Mouse (Mus musculus): ENCODE measurements around the gene Cd83. TPM values are rescaled to one million over a fixed set of nuclear protein-coding genes. Genes with fewer than 3 reads are reported as not detected.

Gene Cd83
- polyA plus RNA-seq, 1 experiment from 2014 or later = 5.7 TPM

DNA sequence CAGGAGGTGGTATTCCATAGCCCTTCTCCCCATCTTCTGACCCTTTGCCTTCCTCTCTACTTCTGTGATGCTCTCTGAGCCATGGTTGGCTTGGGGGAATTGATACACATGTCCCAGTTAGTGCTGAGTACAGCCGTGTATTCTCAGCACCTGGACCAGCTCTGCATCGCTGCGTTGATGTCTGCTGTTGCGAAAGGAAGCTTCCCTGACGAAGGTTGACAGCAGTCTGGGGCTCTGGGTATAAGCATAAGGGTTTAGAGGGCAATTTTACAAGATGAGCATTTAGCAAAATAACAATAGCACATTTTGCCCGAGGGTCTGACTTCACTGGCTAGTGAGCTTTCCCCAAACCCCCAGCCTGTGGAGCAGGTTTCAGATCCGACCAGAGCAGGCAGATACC, 29.0 kb upstream of the Cd83 start:
- no peak for ATAC-seq (ENCODE audit: insufficient number of reproducible peaks, low FRiP score, low TSS enrichment, low read depth)
- WGBS = 58% methylated on average over 7 of the region's 7 CpGs
- H3K36me3 ChIP-seq = no peaks in the 10 kb centered on the region

DNA sequence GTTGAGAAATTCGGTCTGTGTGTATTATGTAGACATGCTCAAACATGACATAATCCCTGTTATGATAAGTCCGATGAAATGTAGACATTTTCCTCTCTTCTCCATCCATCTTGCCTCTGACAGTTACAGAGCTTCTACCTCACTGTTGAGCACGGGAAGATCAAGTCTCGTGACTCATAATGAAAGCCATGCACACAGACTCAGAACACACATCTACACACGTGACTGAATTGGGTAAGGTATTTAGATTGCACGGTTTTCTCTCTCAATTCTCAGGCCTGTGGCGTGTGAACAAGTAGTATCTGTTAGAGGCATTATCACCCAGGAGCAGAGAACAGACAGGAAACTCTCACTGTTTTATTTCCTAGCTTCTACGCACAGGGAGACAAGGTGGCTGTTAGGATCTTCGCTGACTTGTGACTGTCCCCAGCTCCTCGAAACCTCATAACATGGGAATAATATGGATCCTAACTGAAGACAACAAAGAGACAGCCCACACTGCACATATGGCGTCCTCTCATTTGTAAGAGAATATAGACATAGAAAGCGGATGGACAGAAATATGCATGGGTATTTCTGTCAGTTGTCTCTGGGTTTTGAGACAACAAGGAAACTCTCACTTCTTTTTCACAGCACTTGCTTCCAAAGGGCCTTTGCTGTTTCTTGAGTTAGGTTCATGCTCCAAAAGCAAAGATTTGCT, 23.3 kb upstream of the Cd83 start:
- Histone ChIP-seq H3K36me3 (no peaks in the 10 kb centered on the region), H3K9ac (no peak overlapping the region), H3K4me1 (no peaks in the 10 kb centered on the region), H3K9me3 (replicated peaks) (no peaks in the 10 kb centered on the region), H3K27ac (replicated peaks) (no peak overlapping the region), H3K27me3 (peaks cover 5% of the 10 kb centered on the region; the same call in 1 of the 2 replicates), H3K4me3 (replicated peaks) (no peak overlapping the region), H3K4me2 (replicated peaks) (no peak overlapping the region)
- no peak for ATAC-seq (ENCODE audit: insufficient number of reproducible peaks, low FRiP score, low TSS enrichment, low read depth)
- WGBS = 71% methylated on average over 12 of the region's 12 CpGs

More for the DNA sequence above, 29.0 kb upstream of the Cd83 start:
- no peaks in the 10 kb centered on the region for H3K4me1 ChIP-seq
- no peak overlapping the region for H3K4me2 ChIP-seq (replicated peaks)
- H3K9ac ChIP-seq = no peak overlapping the region
- H3K9me3 ChIP-seq (replicated peaks) = no peaks in the 10 kb centered on the region
- H3K4me3 ChIP-seq (replicated peaks) = no peak overlapping the region
- peaks cover 5% of the 10 kb centered on the region; the same call in 1 of the 2 replicates for H3K27me3 ChIP-seq
- H3K27ac ChIP-seq (replicated peaks) = no peak overlapping the region

DNA sequence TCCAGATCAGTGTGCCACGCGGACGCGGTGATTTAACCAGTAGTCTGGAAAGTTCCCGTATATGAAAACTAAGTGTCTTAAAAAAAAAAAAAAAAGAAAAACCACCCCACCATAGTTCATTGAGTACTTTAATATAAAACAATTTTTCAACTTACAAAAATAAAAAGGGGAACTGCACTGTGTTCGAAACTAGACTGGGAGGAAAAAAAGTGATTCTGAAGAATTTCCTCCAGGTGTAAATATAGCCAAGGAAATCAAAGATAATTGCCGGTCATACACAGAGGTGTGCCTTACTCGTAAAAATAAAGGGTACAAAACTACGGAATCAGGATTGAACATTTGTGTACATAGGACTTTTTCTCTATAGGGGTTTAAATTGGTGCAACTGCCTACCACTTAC, 21.7 kb upstream of the Cd83 start:
- no peak overlapping the region for H3K4me3 ChIP-seq (replicated peaks)
- H3K36me3 ChIP-seq = no peaks in the 10 kb centered on the region
- no peaks in the 10 kb centered on the region for H3K4me1 ChIP-seq
- H3K9ac ChIP-seq = no peak overlapping the region
- WGBS = 93% methylated on average over 9 of the region's 9 CpGs
- no peaks in the 10 kb centered on the region for H3K27me3 ChIP-seq
- H3K4me2 ChIP-seq (replicated peaks) = no peak overlapping the region
- no peak overlapping the region for H3K27ac ChIP-seq (replicated peaks)
- ATAC-seq (ENCODE audit: insufficient number of reproducible peaks, low FRiP score, low TSS enrichment, low read depth) = no peak
- H3K9me3 ChIP-seq (replicated peaks) = no peaks in the 10 kb centered on the region

DNA sequence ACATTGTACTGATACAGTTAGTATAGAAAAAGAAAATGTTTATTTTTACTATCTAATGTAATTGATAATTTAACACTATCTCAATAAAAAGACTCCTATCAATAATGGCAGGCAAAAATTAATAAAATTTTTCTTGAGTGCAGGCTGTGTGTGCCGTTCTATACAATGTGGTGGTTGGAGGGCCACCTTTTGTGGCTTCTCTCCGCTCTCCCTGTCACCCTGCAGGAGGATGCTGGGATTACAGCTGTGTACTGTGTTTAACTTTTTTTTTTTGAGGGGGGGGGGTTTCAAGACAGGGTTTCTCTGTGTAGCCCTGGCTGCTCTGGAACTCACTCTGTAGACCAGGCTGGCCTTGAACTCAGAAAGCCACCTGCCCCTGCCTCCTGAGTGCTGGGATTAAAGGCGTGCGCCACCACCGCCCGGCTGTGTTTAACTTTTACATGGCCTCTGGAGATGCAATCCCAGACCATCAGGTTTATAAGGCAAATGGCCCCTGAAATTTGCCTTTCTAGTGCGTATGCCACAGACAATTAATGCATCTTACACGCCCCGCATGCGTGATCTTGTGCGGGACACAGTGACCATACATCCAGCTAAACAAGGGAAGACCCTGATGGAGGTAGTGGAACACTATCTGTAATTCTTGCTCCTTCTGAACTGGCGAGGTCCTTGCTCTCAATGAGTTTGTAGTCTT, 21.1 kb upstream of the Cd83 start:
- H3K9ac ChIP-seq = no peak overlapping the region
- no peaks in the 10 kb centered on the region for H3K36me3 ChIP-seq
- H3K4me1 ChIP-seq = no peaks in the 10 kb centered on the region
- H3K27ac ChIP-seq (replicated peaks) = no peak overlapping the region
- H3K4me2 ChIP-seq (replicated peaks) = no peak overlapping the region
- WGBS = 89% methylated on average over 12 of the region's 12 CpGs
- no peaks in the 10 kb centered on the region for H3K9me3 ChIP-seq (replicated peaks)
- H3K4me3 ChIP-seq (replicated peaks) = no peak overlapping the region
- H3K27me3 ChIP-seq = no peaks in the 10 kb centered on the region
- no peak for ATAC-seq (ENCODE audit: insufficient number of reproducible peaks, low FRiP score, low TSS enrichment, low read depth)

DNA sequence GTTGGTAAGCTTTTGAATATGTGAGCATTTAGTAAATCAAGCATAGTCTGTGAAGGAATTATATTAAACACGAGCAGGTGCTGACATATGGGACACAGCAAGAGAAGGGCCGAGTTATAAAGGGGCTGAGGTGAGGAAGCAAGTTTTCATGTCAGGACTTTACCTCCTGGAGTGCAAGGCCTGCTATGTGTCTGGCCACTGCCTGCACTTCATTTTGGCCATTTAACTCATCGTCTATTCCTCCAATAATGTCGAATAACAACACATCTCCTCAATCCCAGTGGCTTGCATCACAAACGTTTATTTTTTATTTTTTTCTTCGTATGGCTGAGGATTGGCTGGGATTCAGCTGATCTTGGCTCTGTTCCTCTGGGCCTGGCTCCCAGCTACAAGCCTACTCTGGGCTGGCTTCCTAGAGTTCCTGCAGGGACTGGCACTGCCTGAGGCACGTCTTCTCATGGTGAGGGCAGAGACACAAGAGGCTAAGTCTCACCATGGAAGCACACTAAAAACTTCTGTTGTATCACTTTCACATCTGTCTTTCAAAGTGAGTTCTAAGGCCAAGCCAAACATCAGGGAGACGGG, 20.5 kb upstream of the Cd83 start:
- 42% methylated on average over 8 of the region's 8 CpGs for WGBS
- Histone ChIP-seq H3K4me1 (no peaks in the 10 kb centered on the region), H3K9me3 (replicated peaks) (no peaks in the 10 kb centered on the region), H3K9ac (no peak overlapping the region), H3K27me3 (no peaks in the 10 kb centered on the region), H3K4me3 (replicated peaks) (no peak overlapping the region), H3K4me2 (replicated peaks) (no peak overlapping the region), H3K36me3 (no peaks in the 10 kb centered on the region), H3K27ac (replicated peaks) (no peak overlapping the region)
- peak; percentile 60; the same call in 1 of the 2 replicates for ATAC-seq (ENCODE audit: insufficient number of reproducible peaks, low FRiP score, low TSS enrichment, low read depth)

DNA sequence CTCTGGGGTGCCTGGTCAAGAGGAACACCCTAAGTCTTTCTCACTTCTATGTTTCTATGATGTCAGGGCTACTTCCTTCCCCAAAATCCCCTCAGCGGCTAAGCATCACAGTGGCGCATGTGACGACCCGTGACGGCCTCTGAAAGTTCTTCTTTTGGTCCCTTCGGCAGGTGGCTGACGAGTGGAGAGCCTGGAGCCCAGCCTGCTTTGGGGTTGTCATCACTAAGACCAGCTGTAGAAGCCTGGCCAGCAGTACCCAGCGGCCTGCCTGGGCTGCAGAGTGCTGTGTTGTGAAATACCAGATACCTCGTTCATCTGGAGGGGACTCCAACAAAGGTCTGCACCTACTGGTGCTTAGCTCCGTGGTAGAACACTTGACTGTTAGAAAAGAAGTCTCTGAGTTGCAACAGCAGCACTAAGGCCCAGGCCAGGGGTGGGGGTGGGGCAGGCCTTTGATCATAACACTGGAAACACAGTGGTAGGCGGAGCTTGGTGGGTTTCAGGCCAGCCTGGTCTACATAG, 19.2 kb upstream of the Cd83 start:
- Histone ChIP-seq H3K9me3 (replicated peaks) (no peaks in the 10 kb centered on the region), H3K36me3 (no peaks in the 10 kb centered on the region), H3K27ac (replicated peaks) (no peak overlapping the region), H3K4me1 (no peaks in the 10 kb centered on the region), H3K27me3 (no peaks in the 10 kb centered on the region), H3K4me2 (replicated peaks) (no peak overlapping the region), H3K4me3 (replicated peaks) (no peak overlapping the region), H3K9ac (no peak overlapping the region)
- no peak for ATAC-seq (ENCODE audit: insufficient number of reproducible peaks, low FRiP score, low TSS enrichment, low read depth)
- 86% methylated on average over 11 of the region's 11 CpGs for WGBS

DNA sequence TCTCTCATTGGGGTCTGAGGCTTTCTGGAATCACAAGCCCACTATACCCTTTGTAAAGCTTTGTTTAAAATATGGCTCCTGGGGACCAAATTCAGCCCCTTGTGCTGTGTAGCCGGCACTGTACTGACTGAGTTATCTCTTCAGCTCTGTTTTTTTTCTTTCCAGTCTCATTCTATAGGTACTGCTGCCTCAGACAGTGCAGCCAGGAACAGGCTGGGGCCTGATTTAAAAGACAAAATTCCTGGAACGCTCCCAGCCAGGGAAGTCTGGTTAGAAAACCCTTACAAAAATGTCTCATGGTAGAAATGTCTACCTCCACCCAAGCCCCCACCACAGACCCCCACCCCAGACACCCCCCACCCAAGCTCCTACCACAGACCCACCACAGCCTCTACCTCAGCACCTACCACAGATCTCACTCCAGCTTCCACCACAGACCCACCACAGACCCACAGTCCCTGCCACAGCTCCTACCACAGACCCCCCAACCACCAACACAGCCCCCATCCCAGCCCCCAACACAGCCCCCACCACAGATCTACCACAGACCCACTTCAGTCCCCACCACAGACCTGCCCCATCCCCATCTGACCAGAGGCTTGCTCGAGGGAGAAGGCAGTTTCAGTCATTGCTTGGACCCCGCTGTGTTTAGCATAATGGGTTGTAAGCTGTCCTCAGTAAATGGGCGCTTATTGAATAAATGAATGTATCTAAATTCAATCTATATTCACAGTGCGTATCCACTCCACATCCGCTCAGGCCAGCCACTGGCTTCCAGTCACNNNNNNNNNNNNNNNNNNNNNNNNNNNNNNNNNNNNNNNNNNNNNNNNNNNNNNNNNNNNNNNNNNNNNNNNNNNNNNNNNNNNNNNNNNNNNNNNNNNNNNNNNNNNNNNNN, 17.5 kb upstream of the Cd83 start:
- peak; percentile 53 for ATAC-seq (ENCODE audit: insufficient number of reproducible peaks, low FRiP score, low TSS enrichment, low read depth)
- Histone ChIP-seq H3K36me3 (no peaks in the 10 kb centered on the region), H3K9ac (no peak overlapping the region), H3K27me3 (no peaks in the 10 kb centered on the region), H3K4me2 (replicated peaks) (no peak overlapping the region), H3K9me3 (replicated peaks) (no peaks in the 10 kb centered on the region), H3K4me3 (replicated peaks) (no peak overlapping the region), H3K27ac (replicated peaks) (no peak overlapping the region), H3K4me1 (no peaks in the 10 kb centered on the region)
- WGBS = 65% methylated on average over 7 of the region's 7 CpGs

DNA sequence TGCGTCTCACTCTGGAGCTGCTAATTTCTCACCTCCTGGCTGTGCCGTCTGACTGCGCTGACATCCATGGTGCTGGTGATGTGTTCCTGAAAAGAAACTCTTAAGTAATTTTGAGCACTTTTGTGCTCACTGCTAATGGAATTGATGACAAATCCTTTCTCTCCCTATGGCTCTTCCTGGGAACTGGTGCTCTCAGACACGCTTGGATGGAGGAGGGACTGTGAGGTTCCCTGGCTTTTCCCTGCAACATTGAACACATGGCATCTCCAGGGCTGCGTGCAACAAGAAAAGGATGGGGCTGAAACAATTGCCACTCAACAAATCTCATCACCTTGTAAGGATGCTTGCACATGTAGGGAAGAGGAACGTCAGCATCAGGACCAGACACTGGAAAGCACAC, 11.6 kb upstream of the Cd83 start:
- no peak overlapping the region for H3K4me3 ChIP-seq (replicated peaks)

DNA sequence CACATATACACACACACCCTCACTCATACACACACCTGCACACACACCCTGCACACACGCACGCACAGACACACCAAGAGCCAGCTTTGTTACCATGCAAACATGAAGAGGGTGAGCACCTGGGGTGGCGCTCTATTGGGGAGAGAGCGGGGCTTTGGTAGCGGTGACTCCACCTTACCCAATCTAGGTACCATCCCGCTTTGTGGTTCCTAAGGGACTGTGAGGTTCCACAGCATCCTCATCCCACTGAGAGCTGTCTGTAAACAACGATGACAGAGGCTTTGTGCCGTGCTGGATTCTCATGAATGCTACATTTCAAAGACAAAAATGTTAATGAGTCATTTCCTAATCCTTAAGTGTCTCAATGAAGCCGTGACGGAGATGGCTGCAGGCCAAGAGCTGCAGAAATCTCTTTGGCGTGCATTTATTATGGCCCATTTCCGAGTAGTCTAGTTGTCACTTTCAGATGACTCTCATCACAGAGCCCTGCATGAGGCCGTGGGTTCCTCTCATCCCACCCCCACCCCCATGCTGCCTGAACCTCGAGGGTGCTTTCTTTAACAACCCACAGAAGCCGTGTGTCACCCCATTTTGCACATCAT, 10.5 kb upstream of the Cd83 start:
- H3K4me2 ChIP-seq (replicated peaks) = no peak overlapping the region
- peak; percentile 47; the same call in 1 of the 2 replicates for ATAC-seq (ENCODE audit: insufficient number of reproducible peaks, low FRiP score, low TSS enrichment, low read depth)
- H3K36me3 ChIP-seq = no peaks in the 10 kb centered on the region
- no peak overlapping the region for H3K4me3 ChIP-seq (replicated peaks)
- no peak overlapping the region for H3K27ac ChIP-seq (replicated peaks)
- WGBS = 37% methylated on average over 15 of the region's 15 CpGs
- no peak overlapping the region for H3K9ac ChIP-seq
- peaks cover 11% of the 10 kb centered on the region; the same call in 1 of the 2 replicates for H3K4me1 ChIP-seq
- H3K27me3 ChIP-seq = peaks cover 8% of the 10 kb centered on the region
- H3K9me3 ChIP-seq (replicated peaks) = no peaks in the 10 kb centered on the region

More for the DNA sequence above, 11.6 kb upstream of the Cd83 start:
- H3K9ac ChIP-seq = no peak overlapping the region
- no peak overlapping the region for H3K27ac ChIP-seq (replicated peaks)
- no peaks in the 10 kb centered on the region for H3K36me3 ChIP-seq
- ATAC-seq (ENCODE audit: insufficient number of reproducible peaks, low FRiP score, low TSS enrichment, low read depth) = no peak
- WGBS = 92% methylated on average over 6 of the region's 6 CpGs
- H3K4me1 ChIP-seq = peaks cover 8% of the 10 kb centered on the region; the same call in 1 of the 2 replicates
- peaks cover 8% of the 10 kb centered on the region for H3K27me3 ChIP-seq
- H3K9me3 ChIP-seq (replicated peaks) = no peaks in the 10 kb centered on the region
- no peak overlapping the region for H3K4me2 ChIP-seq (replicated peaks)

DNA sequence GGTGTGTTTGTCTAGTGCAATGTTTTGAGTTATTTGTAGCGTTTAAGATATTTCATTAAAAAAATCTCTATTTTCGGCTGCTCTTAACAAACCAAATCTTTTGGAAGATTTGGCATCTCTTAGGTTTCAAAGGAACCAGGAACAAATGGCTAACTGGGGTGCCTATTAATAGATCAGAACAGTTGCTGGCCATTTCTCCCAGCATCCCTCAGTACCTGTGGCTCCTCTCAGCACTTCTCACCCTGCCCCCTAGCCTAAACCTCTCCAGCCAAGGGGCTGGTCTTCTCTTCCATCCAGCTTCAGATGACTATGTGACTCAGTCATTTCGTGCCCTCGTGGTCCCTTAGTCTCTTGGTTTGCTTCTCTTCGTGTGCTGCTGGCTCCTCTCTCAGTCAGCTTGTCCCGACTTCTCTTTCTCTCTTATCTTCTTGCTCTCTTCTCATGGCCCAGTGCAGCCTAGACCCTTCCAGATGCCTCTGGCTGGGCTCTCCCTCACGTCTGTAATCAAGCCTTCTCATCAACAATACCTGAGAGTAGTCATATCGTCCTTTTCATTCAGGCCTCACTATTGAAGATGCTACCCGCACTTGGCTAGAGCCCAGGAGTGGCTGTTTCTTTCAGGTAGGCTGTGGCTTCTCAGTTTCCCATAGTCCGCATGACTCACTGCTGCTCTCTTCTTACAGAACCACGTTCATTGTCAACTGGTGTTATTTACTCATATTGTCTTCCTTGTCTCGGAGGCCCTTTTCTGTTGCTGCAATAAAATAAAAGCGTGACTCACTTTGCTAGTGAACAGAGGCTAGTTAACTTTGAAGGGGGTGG, 9.8 kb upstream of the Cd83 start:
- ATAC-seq (ENCODE audit: insufficient number of reproducible peaks, low FRiP score, low TSS enrichment, low read depth) = no peak
- 68% methylated on average over 13 of the region's 13 CpGs for WGBS

More for the DNA sequence above, 9.8 kb upstream of the Cd83 start:
- H3K27me3 ChIP-seq = peaks cover 8% of the 10 kb centered on the region
- H3K9me3 ChIP-seq (replicated peaks) = no peaks in the 10 kb centered on the region
- no peak overlapping the region for H3K27ac ChIP-seq (replicated peaks)
- H3K4me2 ChIP-seq (replicated peaks) = no peak overlapping the region
- peaks cover 11% of the 10 kb centered on the region; the same call in 1 of the 2 replicates for H3K4me1 ChIP-seq
- no peak overlapping the region for H3K9ac ChIP-seq
- H3K4me3 ChIP-seq (replicated peaks) = no peak overlapping the region
- H3K36me3 ChIP-seq = no peaks in the 10 kb centered on the region

Measured in embryonic facial prominence, embryonic 15.5 days (tissue).